Mouse (Mus musculus) CD4-positive naive resting alpha-beta T cell, adult 57 days (primary cell): ENCODE data around the gene Tbc1d12. TPM values are rescaled to one million over a fixed set of nuclear protein-coding genes. Genes with fewer than 3 reads are reported as not detected.

Source experiments
- total RNA-seq: library from RNA; stranded (reverse); gene quantifications from one replicate; pipeline ENCODE4 v1.2.4, GENCODE M21; 2023

Gene Tbc1d12
- 2.1 TPM for total RNA-seq

GRCm38 (mm10) chr19:38836438-38837170, at the start of gene Tbc1d12:
TSS of gene Tbc1d12 (plus strand) at chr19:38836579.

DNA sequence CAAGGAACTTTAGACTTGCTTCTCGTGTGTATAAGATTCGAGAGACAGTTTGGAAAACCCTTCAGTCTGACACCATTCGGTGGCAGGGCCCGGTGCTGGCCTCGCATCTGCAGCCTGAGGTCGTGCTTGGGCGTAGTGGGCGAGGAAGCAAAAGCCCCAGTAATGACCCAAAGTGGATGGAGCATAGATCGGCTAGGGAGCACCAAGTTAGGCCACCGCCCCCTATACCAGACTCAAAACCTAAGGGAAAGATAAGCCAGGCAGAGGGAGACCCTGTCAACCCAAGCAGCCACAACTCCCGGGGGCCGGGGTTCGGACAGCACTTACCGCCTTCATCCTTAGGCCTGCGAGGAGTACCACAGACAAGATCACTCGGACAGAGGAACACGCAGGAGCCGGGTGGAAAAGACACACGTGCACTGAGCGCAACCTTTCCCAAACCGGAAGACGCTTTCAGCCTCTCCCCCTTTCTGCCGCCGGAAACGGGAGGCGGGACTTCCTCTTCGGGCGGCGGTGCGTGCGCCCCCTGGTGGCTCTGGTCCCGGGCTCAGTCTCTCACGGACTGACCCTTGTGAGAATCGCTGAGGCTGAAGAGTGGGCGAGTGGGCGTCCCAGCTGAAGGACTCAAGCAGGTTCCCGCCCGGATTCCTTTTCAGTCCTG, 17.5 kb upstream of the Tbc1d12 start, which contains the start of gene Noc3l:
Gene Noc3l (minus strand): TSS at position 472 of the 661 bp plus-strand sequence.

DNA sequence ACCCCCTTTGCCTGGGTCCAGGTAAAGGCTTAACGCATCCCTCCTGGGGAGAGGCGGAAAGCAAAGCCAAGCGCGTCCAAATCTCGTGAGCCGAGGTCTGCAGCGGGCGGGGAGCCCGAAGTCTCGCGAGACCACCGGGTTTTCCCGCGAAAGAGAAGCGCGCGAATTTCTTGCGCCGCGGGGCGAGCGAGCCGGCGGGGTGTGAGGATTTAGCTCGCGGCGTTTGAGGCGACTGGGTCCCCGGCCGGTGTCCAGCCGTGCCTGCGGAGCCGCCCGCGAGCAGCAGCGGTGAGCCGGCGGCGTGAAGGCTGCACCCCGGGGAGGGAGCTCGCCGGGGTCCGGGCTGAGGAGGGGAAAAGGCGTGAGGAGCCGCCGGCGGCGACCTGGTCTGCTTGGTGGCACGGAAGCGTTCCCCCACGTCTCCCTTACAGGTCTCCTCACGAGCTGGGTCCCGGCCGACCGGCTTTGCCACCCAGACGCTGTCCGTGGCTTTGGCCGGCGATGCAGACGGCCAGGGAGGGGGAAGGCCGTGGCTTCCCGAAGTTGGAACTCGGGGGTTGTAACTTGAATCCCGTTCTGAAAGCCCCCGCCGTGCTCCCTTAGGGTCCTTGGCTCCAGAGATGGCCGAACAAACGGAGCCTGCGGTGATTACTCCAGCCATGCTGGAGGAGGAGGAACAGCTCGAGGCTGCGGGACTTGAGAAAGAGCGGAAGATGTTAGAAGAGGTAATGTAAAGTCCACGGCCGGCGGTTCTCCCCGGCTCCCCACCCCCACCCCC, 94.6 kb downstream of the Tbc1d12 start, which contains the start of gene Hells:
Gene Hells (plus strand): TSS at position 128 of the 778 bp plus-strand sequence.

Other genes starting within 250 kb of the Tbc1d12 start
- 20.2 TPM for gene Noc3l, start 17.3 kb upstream of the Tbc1d12 start, total RNA-seq
- gene Hells, start 94.3 kb downstream of the Tbc1d12 start, total RNA-seq = 6.1 TPM
- gene Cyp2c55, start 170.4 kb downstream of the Tbc1d12 start, total RNA-seq = not detected
- gene Cyp2c65, start 224.4 kb downstream of the Tbc1d12 start, total RNA-seq = not detected